Mouse (Mus musculus): ENCODE data around the gene Grid1. TPM values are rescaled to one million over a fixed set of nuclear protein-coding genes. Genes with fewer than 3 reads are reported as not detected.

The Grid1 gene
- total RNA-seq, 1 experiment from 2014 or later = not detected

GRCm38 (mm10) chr14:35167451-35167850 is 347.5 kb downstream of the Grid1 start:
- no peak for ATAC-seq (replicated peaks; ENCODE audit: low read depth, poor library complexity, severe bottlenecking)

GRCm38 (mm10) chr14:35173861-35174260 is 354.0 kb downstream of the Grid1 start:
- ATAC-seq (replicated peaks; ENCODE audit: low read depth, poor library complexity, severe bottlenecking) = no peak

DNA sequence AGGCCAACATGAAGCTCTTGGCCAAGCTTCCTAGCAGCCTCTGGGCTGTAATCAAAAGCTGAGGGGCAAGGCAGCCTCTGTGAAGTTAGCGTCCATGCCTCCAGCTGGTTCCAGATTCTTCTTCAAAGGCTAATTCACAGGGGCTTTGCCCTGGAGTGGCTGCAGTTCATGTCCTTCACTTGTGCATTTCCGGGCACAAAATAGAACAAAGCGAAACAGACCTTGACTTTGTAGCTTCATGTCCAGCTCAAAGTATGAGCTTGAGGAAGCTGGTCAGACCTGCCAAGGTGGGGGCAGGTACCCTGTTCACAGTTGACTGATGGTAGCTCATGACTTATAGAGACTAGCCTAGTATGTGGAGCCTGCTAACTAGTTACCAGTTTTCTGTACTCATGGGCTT is 356.1 kb downstream of the Grid1 start:
- no peak for ATAC-seq (replicated peaks; ENCODE audit: low read depth, poor library complexity, severe bottlenecking)

DNA sequence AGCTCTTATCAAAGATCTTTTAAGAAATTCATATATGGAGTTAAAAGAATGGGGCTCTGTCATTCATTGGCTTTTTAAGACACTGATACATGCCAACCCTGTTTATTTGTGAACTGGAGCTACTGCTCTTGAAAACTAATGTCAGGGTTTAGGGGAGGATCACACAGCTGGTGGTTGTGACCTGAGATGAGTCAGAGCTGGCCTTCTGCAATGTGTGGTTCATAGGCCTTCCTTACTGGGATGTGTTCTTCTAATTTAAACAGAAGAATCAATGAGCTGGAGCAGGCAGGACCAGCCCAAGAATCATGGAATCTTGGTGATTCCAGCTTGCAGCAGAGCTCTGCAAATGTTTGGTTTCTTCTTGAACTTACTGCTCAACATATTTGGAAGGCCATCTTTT is 359.2 kb downstream of the Grid1 start:
- no peak for ATAC-seq (replicated peaks; ENCODE audit: low read depth, poor library complexity, severe bottlenecking)

DNA sequence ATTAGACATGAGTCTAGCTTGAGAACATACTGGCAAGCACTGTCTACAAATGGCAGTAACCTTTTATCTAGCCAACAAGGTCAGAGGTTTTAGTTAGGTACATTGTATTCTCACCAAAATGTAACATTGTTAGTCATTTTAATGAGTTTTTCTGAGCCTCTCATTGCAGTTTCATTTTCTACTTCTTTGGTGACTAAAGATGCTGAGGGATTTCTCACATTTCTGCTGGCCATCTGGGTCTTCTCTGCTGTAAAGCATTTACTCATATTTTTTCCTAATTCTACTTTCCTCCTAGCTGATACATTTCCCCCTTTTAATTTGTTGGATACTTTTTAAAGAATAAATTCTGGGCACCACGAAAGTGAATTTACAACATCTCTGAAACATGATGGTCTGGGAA is 365.5 kb downstream of the Grid1 start:
- ATAC-seq (replicated peaks; ENCODE audit: low read depth, poor library complexity, severe bottlenecking) = no peak

- ATAC-seq (replicated peaks; ENCODE audit: low read depth, poor library complexity, severe bottlenecking) = no peak
Observed at GRCm38 (mm10) chr14:35192256-35192655, 372.3 kb downstream of the Grid1 start.

DNA sequence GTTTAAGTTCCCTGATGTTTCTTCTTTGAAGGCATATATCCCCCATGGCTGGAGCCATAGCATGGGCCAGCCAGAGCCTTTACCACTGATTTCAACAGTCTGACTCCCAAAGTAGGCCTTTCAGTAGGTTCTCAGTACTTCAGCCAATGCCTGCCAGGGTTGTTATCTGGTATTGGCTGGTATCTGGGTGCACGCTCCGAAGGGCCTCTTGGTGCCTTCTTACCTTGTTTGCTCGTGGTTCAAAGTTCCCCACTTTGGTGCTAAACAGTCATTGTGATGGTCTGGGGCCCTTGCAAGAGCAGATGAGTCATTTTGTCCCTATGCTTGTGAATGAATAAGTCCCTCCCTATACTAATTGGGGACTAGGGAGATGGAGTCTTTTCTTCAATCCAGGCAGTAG is 377.5 kb downstream of the Grid1 start:
- no peak for ATAC-seq (replicated peaks; ENCODE audit: low read depth, poor library complexity, severe bottlenecking)

DNA sequence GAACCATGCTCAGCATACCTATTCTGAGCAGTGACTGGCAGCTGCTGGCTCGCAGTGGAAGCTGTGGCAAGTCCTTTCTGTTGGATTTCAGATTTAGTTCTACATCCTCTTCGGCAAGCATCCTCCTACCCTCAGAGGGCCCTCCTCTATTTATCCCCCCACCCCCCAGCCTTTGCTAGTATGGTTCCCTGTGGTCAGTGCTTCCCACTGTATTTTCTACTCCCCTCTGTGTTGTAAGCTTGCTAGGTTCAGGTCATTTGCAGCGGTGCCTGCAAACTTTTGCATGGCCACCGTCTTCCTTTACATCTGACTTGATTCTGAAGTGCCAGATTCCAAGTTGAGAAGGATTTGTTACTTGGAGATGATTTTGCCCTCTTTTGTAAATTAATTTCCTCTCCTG is 378.5 kb downstream of the Grid1 start:
- no peak for ATAC-seq (replicated peaks; ENCODE audit: low read depth, poor library complexity, severe bottlenecking)

- no peak for ATAC-seq (replicated peaks; ENCODE audit: low read depth, poor library complexity, severe bottlenecking)
Observed at GRCm38 (mm10) chr14:35198899-35199298, 379.0 kb downstream of the Grid1 start.

DNA sequence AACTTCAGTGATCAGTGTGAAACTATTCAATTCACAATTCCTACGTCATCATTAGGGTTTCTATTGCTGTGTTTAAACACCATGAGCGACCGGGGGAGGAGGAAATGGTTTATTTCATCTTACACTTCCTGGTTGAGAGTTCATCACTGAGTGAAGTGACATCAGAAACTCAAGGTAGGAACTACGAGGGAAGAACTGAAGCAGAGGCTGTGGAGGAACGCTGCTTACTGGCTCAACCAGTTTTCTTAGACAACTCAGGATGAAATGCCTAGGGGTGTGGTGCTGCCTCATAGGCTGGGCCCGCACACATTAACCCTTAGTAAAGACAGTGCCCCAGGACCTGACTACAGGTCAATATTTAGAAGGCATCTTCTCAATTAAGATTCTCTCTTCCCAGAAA is 389.5 kb downstream of the Grid1 start:
- no peak for ATAC-seq (replicated peaks; ENCODE audit: low read depth, poor library complexity, severe bottlenecking)

DNA sequence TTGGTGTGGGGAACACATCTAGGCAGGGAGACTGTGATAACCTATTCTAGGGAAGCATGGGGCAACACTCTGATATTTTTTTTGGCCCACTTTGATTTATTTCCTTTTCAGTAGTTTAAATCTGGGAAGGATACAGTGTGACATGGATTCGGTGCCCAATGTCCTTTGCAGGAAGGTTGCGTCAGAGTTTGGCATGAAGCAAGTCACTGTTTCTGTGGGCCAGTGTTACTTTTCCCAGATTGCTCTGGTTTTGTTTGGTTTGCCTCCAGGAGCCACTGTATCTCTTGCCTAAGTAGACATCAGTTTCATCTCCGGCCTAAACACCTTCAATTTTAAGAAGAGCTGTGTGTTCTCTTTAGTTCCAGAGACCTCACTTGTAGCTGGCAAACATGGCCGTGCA is 399.1 kb downstream of the Grid1 start:
- ATAC-seq (replicated peaks; ENCODE audit: low read depth, poor library complexity, severe bottlenecking) = no peak

GRCm38 (mm10) chr14:35222196-35222595 is 402.3 kb downstream of the Grid1 start:
- ATAC-seq (replicated peaks; ENCODE audit: low read depth, poor library complexity, severe bottlenecking) = no peak

GRCm38 (mm10) chr14:35227581-35227980 is 407.7 kb downstream of the Grid1 start:
- no peak for ATAC-seq (replicated peaks; ENCODE audit: low read depth, poor library complexity, severe bottlenecking)

- ATAC-seq (replicated peaks; ENCODE audit: low read depth, poor library complexity, severe bottlenecking) = no peak
Observed at GRCm38 (mm10) chr14:35231384-35231783, 411.5 kb downstream of the Grid1 start.

GRCm38 (mm10) chr14:35242882-35243281 is 423.0 kb downstream of the Grid1 start:
- ATAC-seq (replicated peaks; ENCODE audit: low read depth, poor library complexity, severe bottlenecking) = no peak

- ATAC-seq (replicated peaks; ENCODE audit: low read depth, poor library complexity, severe bottlenecking) = no peak
Observed at GRCm38 (mm10) chr14:35244776-35245548, 425.1 kb downstream of the Grid1 start.

DNA sequence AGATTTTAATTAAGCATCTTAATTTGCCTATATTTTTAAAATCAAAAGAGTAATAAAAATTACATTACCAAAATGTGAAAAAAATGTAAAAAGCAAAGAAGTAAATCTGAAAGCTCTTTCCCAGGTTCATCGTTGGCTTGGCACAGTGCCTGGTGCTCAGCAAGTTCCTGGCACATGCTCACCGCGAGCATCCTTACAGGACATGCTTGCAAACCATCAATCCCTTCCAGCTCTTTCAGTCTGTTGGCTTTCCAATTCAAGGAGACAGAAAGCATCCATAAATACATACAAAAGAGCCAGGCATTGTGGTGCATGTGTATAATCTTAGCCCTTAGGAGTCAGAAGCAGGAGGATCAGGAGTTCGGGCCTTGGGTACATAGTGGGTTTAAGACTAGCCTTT is 430.5 kb downstream of the Grid1 start:
- ATAC-seq (replicated peaks; ENCODE audit: low read depth, poor library complexity, severe bottlenecking) = no peak

- ATAC-seq (replicated peaks; ENCODE audit: low read depth, poor library complexity, severe bottlenecking) = no peak
Observed at GRCm38 (mm10) chr14:35254477-35254876, 434.6 kb downstream of the Grid1 start.

DNA sequence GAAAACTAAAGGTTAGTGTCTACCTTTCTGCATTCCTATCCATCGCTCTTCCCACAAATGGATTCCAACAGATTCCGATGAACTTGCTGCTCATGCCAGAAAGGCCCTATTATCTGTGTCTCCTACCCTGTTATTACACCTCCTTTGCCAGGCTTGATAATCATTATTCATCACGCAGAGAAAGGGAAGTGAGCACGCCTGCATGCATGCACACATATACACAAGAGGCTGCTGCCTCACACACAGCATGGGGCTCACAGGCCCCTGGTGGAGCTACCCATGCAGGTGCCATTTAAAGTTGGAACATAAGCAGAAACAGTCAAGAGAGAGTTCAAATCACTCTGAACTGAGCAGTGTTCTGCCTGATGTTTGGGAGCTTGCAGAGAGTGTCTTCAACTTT is 450.4 kb downstream of the Grid1 start:
- ATAC-seq (replicated peaks; ENCODE audit: low read depth, poor library complexity, severe bottlenecking) = no peak

GRCm38 (mm10) chr14:35309201-35309600 is 489.3 kb downstream of the Grid1 start:
- no peak for ATAC-seq (replicated peaks; ENCODE audit: low read depth, poor library complexity, severe bottlenecking)

GRCm38 (mm10) chr14:35313380-35314299 is 493.7 kb downstream of the Grid1 start:
- no peak for ATAC-seq (replicated peaks; ENCODE audit: low read depth, poor library complexity, severe bottlenecking)

All from common myeloid progenitor, adult 5-6 weeks (primary cell).